ENCODE assay signal across 8 mouse cellular contexts in the genomic region with DNA sequence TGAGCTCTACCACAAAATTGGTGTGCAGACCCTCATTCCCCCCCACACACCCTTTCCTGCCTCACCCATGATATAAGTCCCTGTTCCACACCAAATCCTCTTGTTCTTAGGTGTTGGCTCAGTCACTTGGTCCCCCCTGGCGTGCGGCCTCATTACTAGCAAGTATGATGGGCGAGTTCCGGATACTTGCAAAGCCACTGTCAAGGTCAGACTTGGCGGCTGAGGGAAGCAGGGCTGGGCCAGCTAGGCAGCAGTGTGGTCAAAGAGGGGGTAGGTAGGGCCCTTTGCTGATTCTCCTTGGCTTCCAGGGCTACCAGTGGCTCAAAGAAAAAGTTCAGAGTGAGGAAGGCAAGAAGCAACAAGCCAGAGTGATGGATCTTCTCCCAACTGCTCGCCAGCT. TPM values are rescaled to one million over a fixed set of nuclear protein-coding genes. Genes with fewer than 3 reads are reported as not detected.
DNase-seq lines count a peak whose midpoint lies in the region; ATAC-seq and TF ChIP-seq lines count a peak whose summit lies in the region.

No protein-coding gene starts in this region.

- WGBS in forebrain, postnatal 0 days: 91% methylated on average over 6 of the region's 6 CpGs
- 97% methylated on average over 6 of the region's 6 CpGs for WGBS in midbrain, embryonic 15.5 days

- no peaks in the 10 kb centered on the region for H3K36me3 ChIP-seq in forebrain, postnatal 0 days (ENCODE audit: insufficient read depth)
- no peaks in the 10 kb centered on the region for H3K36me3 ChIP-seq in midbrain, embryonic 15.5 days (replicated peaks)

- H3K27me3 ChIP-seq in forebrain, postnatal 0 days (ENCODE audit: insufficient read depth, low read length): no peaks in the 10 kb centered on the region
- H3K27me3 ChIP-seq in midbrain, embryonic 15.5 days (replicated peaks): no peaks in the 10 kb centered on the region; the same call in 1 of the 2 replicates

- H3K9ac ChIP-seq in forebrain, postnatal 0 days: no peak overlapping the region
- H3K9ac ChIP-seq in midbrain, embryonic 15.5 days: no peak overlapping the region

- H3K9me3 ChIP-seq in forebrain, postnatal 0 days (ENCODE audit: low read length): no peaks in the 10 kb centered on the region
- no peaks in the 10 kb centered on the region for H3K9me3 ChIP-seq in midbrain, embryonic 15.5 days

- H3K4me3 ChIP-seq in layer of hippocampus, adult 2 months: no peak overlapping the region
- H3K4me3 ChIP-seq in forebrain, postnatal 0 days (ENCODE audit: low read depth, low read length): no peak overlapping the region
- H3K4me3 ChIP-seq in midbrain, embryonic 15.5 days: no peak overlapping the region

- H3K4me1 ChIP-seq in forebrain, postnatal 0 days (ENCODE audit: insufficient read depth): peaks cover 11% of the 10 kb centered on the region
- H3K4me1 ChIP-seq in midbrain, embryonic 15.5 days: peaks cover 31% of the 10 kb centered on the region

- TF ChIP-seq CTCF in layer of hippocampus, adult 2 months (conservative IDR thresholded peaks at IDR 0.05): no peak
- no peak for TF ChIP-seq CTCF in forebrain, postnatal 0 days (IDR thresholded peaks at IDR 0.05; ENCODE audit: low read depth)

- peak overlapping the region; percentile 64; the same call in 1 of the 2 replicates for H3K4me2 ChIP-seq in forebrain, postnatal 0 days (ENCODE audit: low read depth)
- peak overlapping the region; percentile 63 for H3K4me2 ChIP-seq in midbrain, embryonic 15.5 days

- peak; percentile 66 to 79 for DNase-seq in adrenal gland, adult (ENCODE audit: inconsistent age in 2 of 2, low spot score in 1 of 2)
- no peak for DNase-seq in adrenal gland, postnatal 4 days (ENCODE audit: low spot score in 2 of 2)
- no peak for DNase-seq in layer of hippocampus, adult 2 months (ENCODE audit: low spot score in 2 of 2)
- no peak for DNase-seq in layer of hippocampus, adult 9-11 months
- no peak for DNase-seq in forebrain, postnatal 0 days
- no peak for DNase-seq in right cerebral cortex, adult 18-20 months

- no peak for ATAC-seq in forebrain, postnatal 0 days
- ATAC-seq in midbrain, embryonic 15.5 days (replicated peaks): no peak
- no peak for ATAC-seq in granulocyte monocyte progenitor cell, adult 5-6 weeks (replicated peaks; ENCODE audit: poor library complexity, severe bottlenecking)

- peak overlapping the region; percentile 83; the same call in 1 of the 2 replicates for H3K27ac ChIP-seq in layer of hippocampus, adult 2 months
- no peak overlapping the region for H3K27ac ChIP-seq in forebrain, postnatal 0 days (ENCODE audit: low read depth, low read length)
- H3K27ac ChIP-seq in midbrain, embryonic 15.5 days: no peak overlapping the region

RNA-seq across cellular contexts. Expression of gene Kcnab3, which starts 5.1 kb away (rescaled TPM):
- 10 to 100 TPM in 1 of 2 experiments, 1 to 10 TPM in 1; 9.7 to 10.4 TPM for total RNA-seq in adrenal gland, postnatal 4 days (2021)
- 10 to 100 TPM; 20.6 to 26.1 TPM for total RNA-seq in layer of hippocampus, adult 2 months (2021)
- 5.5 and 5.8 TPM in 2 replicates for total RNA-seq in forebrain, postnatal 0 days (2014; rRNA removed)
- polyA plus RNA-seq in forebrain, postnatal 0 days (2015; fragmentation: Nextera tagmentation; extraction: Ambion mirVana): 4.2 and 4.4 TPM in 2 replicates
- polyA plus RNA-seq in midbrain, embryonic 15.5 days (2015; fragmentation: Nextera tagmentation; extraction: Ambion mirVana): 4.1 and 4.9 TPM in 2 replicates
- not detected in 2 replicates for total RNA-seq in granulocyte monocyte progenitor cell, adult 5-6 weeks (2014; fragmentation: Nextera tagmentation)
- total RNA-seq in granulocyte monocyte progenitor cell, adult 5-6 weeks (2017): 0.09 TPM in 1 of 2 replicates, not detected in the other

RNA-seq across cellular contexts. Expression of gene Trappc1, which starts 7.4 kb away (rescaled TPM):
- total RNA-seq in adrenal gland, postnatal 4 days (2021): 10 to 100 TPM; 80.3 to 82.5 TPM
- total RNA-seq in layer of hippocampus, adult 2 months (2021): 10 to 100 TPM; 63.0 to 63.5 TPM
- total RNA-seq in forebrain, postnatal 0 days (2014; rRNA removed): 124 and 133 TPM in 2 replicates
- 149 and 178 TPM in 2 replicates for polyA plus RNA-seq in forebrain, postnatal 0 days (2015; fragmentation: Nextera tagmentation; extraction: Ambion mirVana)
- polyA plus RNA-seq in midbrain, embryonic 15.5 days (2015; fragmentation: Nextera tagmentation; extraction: Ambion mirVana): 182 and 184 TPM in 2 replicates
- total RNA-seq in granulocyte monocyte progenitor cell, adult 5-6 weeks (2014; fragmentation: Nextera tagmentation): 89.2 and 132 TPM in 2 replicates
- total RNA-seq in granulocyte monocyte progenitor cell, adult 5-6 weeks (2017): 92.6 and 103 TPM in 2 replicates

RNA-seq across cellular contexts. Expression of gene Cntrob, which starts 7.6 kb away (rescaled TPM):
- total RNA-seq in adrenal gland, postnatal 4 days (2021): 10 to 100 TPM; 17.4 to 17.8 TPM
- total RNA-seq in layer of hippocampus, adult 2 months (2021): 10 to 100 TPM; 13.9 to 17.8 TPM
- total RNA-seq in forebrain, postnatal 0 days (2014; rRNA removed): 20.5 and 35.7 TPM in 2 replicates
- polyA plus RNA-seq in forebrain, postnatal 0 days (2015; fragmentation: Nextera tagmentation; extraction: Ambion mirVana): 12.1 and 13.0 TPM in 2 replicates
- polyA plus RNA-seq in midbrain, embryonic 15.5 days (2015; fragmentation: Nextera tagmentation; extraction: Ambion mirVana): 22.1 and 22.2 TPM in 2 replicates
- 30.7 and 36.3 TPM in 2 replicates for total RNA-seq in granulocyte monocyte progenitor cell, adult 5-6 weeks (2014; fragmentation: Nextera tagmentation)
- total RNA-seq in granulocyte monocyte progenitor cell, adult 5-6 weeks (2017): 21.3 and 24.2 TPM in 2 replicates

RNA-seq across cellular contexts. Expression of gene Rnf227, which starts 9.1 kb away (rescaled TPM):
- 10 to 100 TPM in 1 of 2 experiments, 1 to 10 TPM in 1; 9.4 to 10.6 TPM for total RNA-seq in adrenal gland, postnatal 4 days (2021)
- total RNA-seq in layer of hippocampus, adult 2 months (2021): 100 to 1,000 TPM; 110 to 117 TPM
- total RNA-seq in forebrain, postnatal 0 days (2014; rRNA removed): 190 and 225 TPM in 2 replicates
- 200 and 231 TPM in 2 replicates for polyA plus RNA-seq in forebrain, postnatal 0 days (2015; fragmentation: Nextera tagmentation; extraction: Ambion mirVana)
- polyA plus RNA-seq in midbrain, embryonic 15.5 days (2015; fragmentation: Nextera tagmentation; extraction: Ambion mirVana): 278 and 308 TPM in 2 replicates
- total RNA-seq in granulocyte monocyte progenitor cell, adult 5-6 weeks (2014; fragmentation: Nextera tagmentation): 5.4 and 6.7 TPM in 2 replicates
- 4.5 and 7.6 TPM in 2 replicates for total RNA-seq in granulocyte monocyte progenitor cell, adult 5-6 weeks (2017)

RNA-seq across cellular contexts. Expression of gene Chd3, which starts 38.1 kb away (rescaled TPM):
- total RNA-seq in adrenal gland, postnatal 4 days (2021): 100 to 1,000 TPM; 164 to 190 TPM
- 100 to 1,000 TPM; 541 to 561 TPM for total RNA-seq in layer of hippocampus, adult 2 months (2021)
- 356 and 381 TPM in 2 replicates for total RNA-seq in forebrain, postnatal 0 days (2014; rRNA removed)
- 55.3 and 74.7 TPM in 2 replicates for polyA plus RNA-seq in forebrain, postnatal 0 days (2015; fragmentation: Nextera tagmentation; extraction: Ambion mirVana)
- polyA plus RNA-seq in midbrain, embryonic 15.5 days (2015; fragmentation: Nextera tagmentation; extraction: Ambion mirVana): 98.2 and 102 TPM in 2 replicates
- 37.0 and 59.8 TPM in 2 replicates for total RNA-seq in granulocyte monocyte progenitor cell, adult 5-6 weeks (2014; fragmentation: Nextera tagmentation)
- total RNA-seq in granulocyte monocyte progenitor cell, adult 5-6 weeks (2017): 26.9 and 37.7 TPM in 2 replicates

Comparison
In these comparisons a context has a peak if more than half of its experiments do, and no peak if none do; other contexts are left out.
1. DNase-seq: peak in adrenal gland, adult (2 of 2); none in adrenal gland, postnatal 4 days (0 of 2), layer of hippocampus, adult 2 months (0 of 2), layer of hippocampus, adult 9-11 months (single experiment), forebrain, postnatal 0 days (single experiment) and right cerebral cortex, adult 18-20 months (single experiment).